Mouse (Mus musculus): ENCODE measurements at regions not wholly inside any gene's neighbourhood (a gene's known extent, or its start where the extent isn't known, plus 50 kb on each side); places are given as distances from the start of the nearest gene placed in this dataset.
A peak's percentile ranks its signal among the peaks of the same experiment; 100 is the strongest.
"Not testable (repeated sequence)": the region's sequence is repeated elsewhere in the genome, so short reads cannot be mapped to it uniquely, and the experiment has no call there.

GRCm38 (mm10) chr13:19300320-19301011 is 95.1 kb downstream of the Stard3nl start:
- DNase-seq, result not testable (repeated sequence)

DNA sequence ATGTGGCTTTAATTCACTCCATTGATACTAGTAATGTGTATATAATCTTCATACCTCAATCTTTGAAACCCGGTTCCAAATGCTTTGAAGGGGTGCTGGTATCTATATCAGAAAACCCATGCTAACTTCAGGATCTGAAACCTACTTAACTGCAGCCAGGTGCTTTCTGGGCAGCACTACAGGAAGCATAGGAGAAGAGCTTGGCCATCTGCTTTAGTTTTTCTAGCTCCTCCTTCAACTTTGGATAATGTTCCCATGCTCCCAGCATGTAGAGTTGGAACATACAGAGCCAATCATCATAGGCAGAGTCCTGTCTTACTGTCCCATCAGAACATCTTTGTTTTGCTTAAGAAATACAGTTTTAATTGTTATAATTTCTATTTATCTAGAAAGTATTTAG is 99.3 kb downstream of the Stard3nl start:
- DNase-seq, result no peak

GRCm38 (mm10) chr13:19293041-19293440 is 102.6 kb downstream of the Stard3nl start:
- DNase-seq, result no peak

DNA sequence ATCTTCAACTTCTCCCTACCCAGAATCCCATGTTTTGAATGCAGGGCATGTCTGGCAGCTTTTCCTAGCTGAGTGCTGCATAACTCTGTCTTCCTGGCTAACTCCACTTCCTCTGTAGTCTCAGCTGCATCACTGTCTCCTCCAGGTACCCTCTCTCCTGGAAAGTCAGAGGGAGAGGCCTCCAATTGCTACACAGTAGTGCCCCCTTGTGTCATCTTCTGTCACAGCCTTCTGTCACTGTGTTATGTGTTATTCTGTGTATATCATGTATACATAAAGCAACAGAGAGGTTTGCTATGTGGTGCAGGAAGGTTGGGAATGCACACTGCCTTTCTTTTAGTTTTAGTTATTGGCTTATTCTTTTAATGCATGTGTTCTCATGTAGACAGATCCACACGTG is 112.4 kb downstream of the Stard3nl start:
- no peak for DNase-seq

DNA sequence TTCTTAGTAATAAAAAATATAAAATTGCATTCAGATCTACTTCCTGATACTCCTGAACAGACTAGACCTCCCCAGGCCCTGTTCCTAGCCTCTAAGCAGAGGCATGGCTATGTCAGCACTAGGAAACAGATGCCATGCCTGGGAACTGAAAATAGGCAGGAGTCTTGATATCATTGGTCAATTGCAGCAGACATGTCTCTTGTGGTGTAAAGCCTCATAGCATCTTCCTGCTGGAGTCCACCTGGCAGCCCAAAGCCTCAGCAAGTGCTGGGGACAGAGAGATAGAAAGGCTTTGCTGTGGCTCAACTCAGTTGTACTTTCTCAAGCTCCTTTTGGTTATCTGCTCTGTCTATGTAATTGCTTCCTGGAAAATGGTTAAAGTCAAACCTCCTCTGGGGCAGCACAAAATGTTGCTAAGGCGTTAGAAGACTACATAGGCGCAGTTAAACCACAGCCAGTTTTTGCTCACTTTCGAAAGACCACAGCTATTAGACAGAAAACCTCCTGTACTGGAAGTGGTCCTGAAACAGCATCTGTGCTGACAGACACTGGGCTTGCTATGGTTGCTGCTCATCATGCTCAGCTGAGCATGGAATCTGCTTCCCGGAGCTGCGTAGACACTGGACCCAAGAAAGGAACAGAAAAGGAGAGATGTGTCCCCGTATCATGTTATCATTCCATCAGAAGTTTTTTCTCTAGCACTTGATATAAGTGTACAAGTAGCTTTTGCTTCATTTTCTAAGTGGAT is 122.9 kb downstream of the Stard3nl start:
- DNase-seq, result not testable (repeated sequence)

- not testable (repeated sequence) for DNase-seq
Measured at GRCm38 (mm10) chr13:19264996-19265395, 130.6 kb downstream of the Stard3nl start.

DNA sequence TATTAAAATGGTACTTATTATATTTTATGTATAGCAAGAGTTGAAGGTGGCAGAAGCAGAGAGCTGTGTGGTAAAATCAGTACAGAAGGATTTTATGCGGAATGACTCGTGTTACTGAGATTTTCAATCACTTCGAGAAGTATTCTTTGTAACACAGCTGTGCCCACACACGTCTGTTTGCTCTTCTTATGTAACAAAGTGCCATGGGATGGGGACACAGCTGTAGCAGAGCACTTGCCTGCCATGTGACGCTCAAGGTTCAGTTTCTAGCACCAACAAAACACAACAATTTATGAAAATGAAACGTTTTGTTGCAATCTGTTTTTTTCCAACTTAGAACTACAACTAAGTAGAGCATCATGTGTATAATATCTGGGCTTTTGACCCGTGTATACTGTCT is 149.0 kb downstream of the Stard3nl start:
- DNase-seq, result not testable (repeated sequence)

- not testable (repeated sequence) for DNase-seq
Measured at GRCm38 (mm10) chr13:19242580-19242979, 153.0 kb downstream of the Stard3nl start.

GRCm38 (mm10) chr13:19236340-19236739 is 159.3 kb downstream of the Stard3nl start:
- peak; percentile 42 for DNase-seq

DNA sequence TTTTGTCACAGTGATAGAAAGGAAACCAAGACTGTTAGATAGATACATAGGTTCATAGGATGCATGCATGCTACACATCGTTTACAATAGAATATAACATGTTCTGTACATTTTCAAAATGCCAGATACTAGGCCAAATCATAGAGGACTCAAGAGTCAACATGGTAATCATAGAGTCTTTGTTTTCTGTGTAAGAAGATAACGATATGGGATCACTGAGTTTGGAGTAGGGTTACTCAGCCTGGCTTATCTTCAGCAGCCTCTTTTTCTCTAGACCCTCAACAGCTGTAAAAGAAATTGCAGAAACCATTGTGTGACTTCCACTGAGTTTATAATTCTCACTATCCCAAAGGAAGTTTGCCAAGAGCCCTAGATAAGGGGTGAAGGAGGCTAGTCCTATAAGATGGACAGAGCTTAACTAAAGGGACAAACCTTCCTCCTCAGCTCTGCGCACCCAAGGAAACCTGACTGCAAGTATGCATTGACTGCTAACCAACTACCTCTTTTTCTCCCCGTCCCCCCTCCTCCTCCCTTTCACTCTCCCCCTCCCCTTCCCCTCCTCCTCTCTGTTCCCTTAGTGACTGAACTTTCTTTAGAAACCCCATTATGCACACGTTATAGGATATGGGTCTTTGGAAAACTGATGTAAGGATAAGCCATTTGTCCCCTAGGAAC is 160.8 kb downstream of the Stard3nl start:
- no peak for DNase-seq

DNA sequence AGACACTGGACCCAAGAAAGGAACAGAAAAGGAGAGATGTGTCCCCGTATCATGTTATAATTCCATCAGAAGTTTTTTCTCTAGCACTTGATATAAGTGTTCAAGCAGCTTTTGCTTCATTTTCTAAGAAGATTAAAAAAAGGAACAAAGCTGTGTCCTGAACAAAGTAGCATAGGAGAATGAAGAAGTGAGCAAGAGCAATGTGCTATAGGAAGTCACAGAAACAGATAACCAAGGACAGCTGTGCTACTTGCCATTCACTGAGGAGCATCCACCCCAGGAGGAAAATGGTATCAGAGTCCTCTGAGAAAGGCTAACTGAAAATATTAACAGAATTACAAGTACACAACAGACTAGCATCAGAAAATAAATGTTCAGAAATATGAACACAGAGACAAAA is 175.6 kb downstream of the Stard3nl start:
- not testable (repeated sequence) for DNase-seq

GRCm38 (mm10) chr13:19219383-19219991 is 176.1 kb downstream of the Stard3nl start:
- not testable (repeated sequence) for DNase-seq

- no peak for DNase-seq
Measured at GRCm38 (mm10) chr13:19204669-19205068, 190.9 kb downstream of the Stard3nl start.

DNA sequence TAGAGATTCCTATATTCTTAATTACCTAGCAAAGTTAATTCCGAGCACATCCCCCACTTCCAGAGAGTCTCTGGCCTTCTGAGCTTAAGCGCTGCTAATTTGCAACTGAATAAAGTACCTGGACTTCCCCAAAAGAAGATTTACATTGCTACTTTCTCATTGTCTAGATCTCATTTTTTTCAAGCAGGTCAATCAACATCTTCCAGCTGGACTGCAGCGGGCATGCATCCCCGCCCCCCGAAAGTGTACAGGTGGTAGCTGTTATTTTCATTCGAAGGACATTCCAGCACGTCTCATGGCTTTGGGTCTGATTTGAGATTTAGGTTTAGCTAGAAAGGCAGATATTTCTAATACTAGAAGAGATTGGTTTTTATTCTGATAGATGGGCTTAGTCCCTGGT is 193.3 kb downstream of the Stard3nl start:
- DNase-seq, result not testable (repeated sequence)
